Mouse (Mus musculus) midbrain, embryonic 11.5 days (tissue): ENCODE results near the gene Cd63. TPM values are rescaled to one million over a fixed set of nuclear protein-coding genes. Genes with fewer than 3 reads are reported as not detected.

Source experiments
- polyA plus RNA-seq: library from polyadenylated mRNA; unstranded; fragments of >200 nt; fragmentation: Nextera tagmentation; extraction: Ambion mirVana; gene quantifications from 2 replicates; pipeline ENCODE4 v1.2.1, GENCODE M21; 2014

The Cd63 gene
- polyA plus RNA-seq, 1 experiment from 2014 or later, result 168 TPM

Other genes starting within 250 kb of the Cd63 start
- gene Suox, start 226.9 kb upstream of the Cd63 start, polyA plus RNA-seq, result 12.5 and 12.7 TPM in 2 replicates
- 80.1 and 82.6 TPM in 2 replicates for gene Rab5b, start 204.7 kb upstream of the Cd63 start, polyA plus RNA-seq
- 2.2 and 3.1 TPM in 2 replicates for gene Pmel, start 196.8 kb upstream of the Cd63 start, polyA plus RNA-seq
- gene Cdk2, start 196.0 kb upstream of the Cd63 start, polyA plus RNA-seq, result 98.9 and 99.1 TPM in 2 replicates
- 5.4 and 5.7 TPM in 2 replicates for gene Dgka, start 156.1 kb upstream of the Cd63 start, polyA plus RNA-seq
- gene Pym1, start 153.1 kb upstream of the Cd63 start, polyA plus RNA-seq, result 43.5 and 48.1 TPM in 2 replicates
- gene Mmp19, start 110.1 kb upstream of the Cd63 start, polyA plus RNA-seq, result 0.26 and 0.33 TPM in 2 replicates
- gene Dnajc14, start 96.9 kb upstream of the Cd63 start, polyA plus RNA-seq, result 36.3 and 40.3 TPM in 2 replicates
- 17.4 and 18.6 TPM in 2 replicates for gene Tmem198b, start 96.6 kb upstream of the Cd63 start, polyA plus RNA-seq
- 279 and 283 TPM in 2 replicates for gene Sarnp, start 83.7 kb upstream of the Cd63 start, polyA plus RNA-seq
- gene Ormdl2, start 79.3 kb upstream of the Cd63 start, polyA plus RNA-seq, result 64.4 and 70.6 TPM in 2 replicates
- gene Gdf11, start 9.3 kb upstream of the Cd63 start, polyA plus RNA-seq, result 10.0 and 10.2 TPM in 2 replicates
- 11.3 TPM in 2 replicates for gene Rdh5, start 21.9 kb downstream of the Cd63 start, polyA plus RNA-seq
- gene Bloc1s1, start 23.0 kb downstream of the Cd63 start, polyA plus RNA-seq, result 242 and 271 TPM in 2 replicates
- 1.6 and 1.7 TPM in 2 replicates for gene Itga7, start 32.8 kb downstream of the Cd63 start, polyA plus RNA-seq
- not detected in 2 replicates for gene Mettl7b, start 60.0 kb downstream of the Cd63 start, polyA plus RNA-seq
- not detected in 2 replicates for gene Olfr9, start 88.4 kb downstream of the Cd63 start, polyA plus RNA-seq
- not detected in 2 replicates for gene Olfr763, start 109.8 kb downstream of the Cd63 start, polyA plus RNA-seq
- not detected in 2 replicates for gene Olfr764-ps1, start 138.9 kb downstream of the Cd63 start, polyA plus RNA-seq
- gene Olfr765, start 149.0 kb downstream of the Cd63 start, polyA plus RNA-seq, result not detected in 2 replicates
- not detected in 2 replicates for gene Olfr766-ps1, start 168.0 kb downstream of the Cd63 start, polyA plus RNA-seq
- not detected in 2 replicates for gene Olfr767, start 181.9 kb downstream of the Cd63 start, polyA plus RNA-seq
- gene Olfr768, start 198.4 kb downstream of the Cd63 start, polyA plus RNA-seq, result not detected in 2 replicates
- gene Olfr769, start 216.9 kb downstream of the Cd63 start, polyA plus RNA-seq, result not detected in 2 replicates
- not detected in 2 replicates for gene Olfr770, start 238.0 kb downstream of the Cd63 start, polyA plus RNA-seq